Mouse (Mus musculus): ENCODE data around the gene Cmtr2. TPM values are rescaled to one million over a fixed set of nuclear protein-coding genes. Genes with fewer than 3 reads are reported as not detected.

The Cmtr2 gene
- 1 to 10 TPM; 6.3 to 6.9 TPM for polyA plus RNA-seq (2017; shearing (Covaris generic))

GRCm38 (mm10) chr8:110215365-110215764, at the start of gene Cmtr2:
TSS of gene Cmtr2 (plus strand) at chr8:110215665.
- no peak for ATAC-seq

GRCm38 (mm10) chr8:110166270-110166669, 49.2 kb upstream of the Cmtr2 start:
- ATAC-seq: no peak

GRCm38 (mm10) chr8:110168046-110168445, 47.4 kb upstream of the Cmtr2 start, which contains the start of gene Calb2:
TSS of gene Calb2 (minus strand) at chr8:110168210.
- ATAC-seq: no peak

- no peak for ATAC-seq
Observed at GRCm38 (mm10) chr8:110172161-110172560, 43.3 kb upstream of the Cmtr2 start.

- no peak for ATAC-seq
Observed at GRCm38 (mm10) chr8:110174826-110175225, 40.6 kb upstream of the Cmtr2 start.

- ATAC-seq: no peak
Observed at GRCm38 (mm10) chr8:110177359-110178155, 37.9 kb upstream of the Cmtr2 start.

- ATAC-seq: no peak
Observed at GRCm38 (mm10) chr8:110182735-110183367, 32.6 kb upstream of the Cmtr2 start.

GRCm38 (mm10) chr8:110183748-110184147, 31.7 kb upstream of the Cmtr2 start:
- no peak for ATAC-seq

GRCm38 (mm10) chr8:110185538-110185937, 29.9 kb upstream of the Cmtr2 start:
- no peak for ATAC-seq

GRCm38 (mm10) chr8:110188961-110189750, 26.3 kb upstream of the Cmtr2 start:
- ATAC-seq: no peak

GRCm38 (mm10) chr8:110196678-110197077, 18.8 kb upstream of the Cmtr2 start:
- no peak for ATAC-seq

GRCm38 (mm10) chr8:110201806-110202205, 13.7 kb upstream of the Cmtr2 start:
- no peak for ATAC-seq

- ATAC-seq: no peak
Observed at GRCm38 (mm10) chr8:110216253-110216652, 788 bp downstream of the Cmtr2 start.

GRCm38 (mm10) chr8:110217198-110217597, 1.7 kb downstream of the Cmtr2 start:
- ATAC-seq: peak; percentile 9

- ATAC-seq: peak; percentile 99
Observed at GRCm38 (mm10) chr8:110217681-110218131, 2.2 kb downstream of the Cmtr2 start.

- ATAC-seq: no peak
Observed at GRCm38 (mm10) chr8:110218511-110218910, 3.0 kb downstream of the Cmtr2 start.

GRCm38 (mm10) chr8:110220936-110221335, 5.5 kb downstream of the Cmtr2 start:
- ATAC-seq: no peak

GRCm38 (mm10) chr8:110230803-110231202, 15.3 kb downstream of the Cmtr2 start:
- no peak for ATAC-seq

- ATAC-seq: no peak
Observed at GRCm38 (mm10) chr8:110242278-110243177, 27.1 kb downstream of the Cmtr2 start.

- ATAC-seq: no peak
Observed at GRCm38 (mm10) chr8:110244566-110244965, 29.1 kb downstream of the Cmtr2 start.

- no peak for ATAC-seq
Observed at GRCm38 (mm10) chr8:110247238-110247637, 31.8 kb downstream of the Cmtr2 start.

GRCm38 (mm10) chr8:110253986-110254385, 38.5 kb downstream of the Cmtr2 start:
- no peak for ATAC-seq

Data from activated CD4-positive, CD25-positive, alpha-beta regulatory T cell, adult 4 months (primary cell).